Mouse (Mus musculus): ENCODE data around the gene Scgb2b20. TPM values are rescaled to one million over a fixed set of nuclear protein-coding genes. Genes with fewer than 3 reads are reported as not detected.
"Not testable (repeated sequence)": the region's sequence is repeated elsewhere in the genome, so short reads cannot be mapped to it uniquely, and the experiment has no call there.

Scgb2b20 gene
- polyA plus RNA-seq (2014; fragmentation: Nextera tagmentation; extraction: Ambion mirVana), result not detected in 2 replicates

GRCm38 (mm10) chr7:33366222-33366621 lies at the start of gene Scgb2b20:
Gene Scgb2b20 (minus strand): TSS chr7:33366322.
- H3K4me2 ChIP-seq (ENCODE audit: low read depth, low read length); H3K9me3 ChIP-seq (ENCODE audit: control insufficient read depth, low read length); ATAC-seq (ENCODE audit: low read depth); H3K27ac ChIP-seq (replicated peaks; ENCODE audit: low read depth, low read length); H3K27me3 ChIP-seq (replicated peaks; ENCODE audit: control insufficient read depth, insufficient read depth, low read length); H3K4me3 ChIP-seq (ENCODE audit: low read depth, low read length); DNase-seq (ENCODE audit: low spot score); H3K36me3 ChIP-seq (ENCODE audit: control insufficient read depth, insufficient read depth, low read length); H3K9ac ChIP-seq (ENCODE audit: low read depth, low read length); H3K4me1 ChIP-seq (ENCODE audit: control insufficient read depth, insufficient read depth, low read length): not testable (repeated sequence)
- 77% methylated on average over 2 of the region's 2 CpGs for WGBS

- H3K4me2 ChIP-seq (ENCODE audit: low read depth, low read length); ATAC-seq (ENCODE audit: low read depth); H3K27ac ChIP-seq (replicated peaks; ENCODE audit: low read depth, low read length); DNase-seq (ENCODE audit: low spot score); H3K9ac ChIP-seq (ENCODE audit: low read depth, low read length); H3K9me3 ChIP-seq (ENCODE audit: control insufficient read depth, low read length); H3K36me3 ChIP-seq (ENCODE audit: control insufficient read depth, insufficient read depth, low read length); H3K4me3 ChIP-seq (ENCODE audit: low read depth, low read length); H3K27me3 ChIP-seq (replicated peaks; ENCODE audit: control insufficient read depth, insufficient read depth, low read length); H3K4me1 ChIP-seq (ENCODE audit: control insufficient read depth, insufficient read depth, low read length): not testable (repeated sequence)
- 37% methylated on average over 1 of the region's 1 CpGs for WGBS
These were observed 43.6 kb upstream of the Scgb2b20 start for GRCm38 (mm10) chr7:33409681-33410080.

- ATAC-seq (ENCODE audit: low read depth) (no peak), DNase-seq (ENCODE audit: low spot score) (no peak)
- no peak overlapping the region for H3K27ac ChIP-seq (replicated peaks; ENCODE audit: low read depth, low read length)
- peaks cover 16% of the 10 kb centered on the region; the same call in 1 of the 2 replicates for H3K9me3 ChIP-seq (ENCODE audit: control insufficient read depth, low read length)
- 55% methylated on average over 1 of the region's 1 CpGs for WGBS
- no peak overlapping the region for H3K9ac ChIP-seq (ENCODE audit: low read depth, low read length)
- H3K27me3 ChIP-seq (replicated peaks; ENCODE audit: control insufficient read depth, insufficient read depth, low read length), result no peaks in the 10 kb centered on the region
- H3K4me1 ChIP-seq (ENCODE audit: control insufficient read depth, insufficient read depth, low read length), result no peaks in the 10 kb centered on the region
- no peaks in the 10 kb centered on the region for H3K36me3 ChIP-seq (ENCODE audit: control insufficient read depth, insufficient read depth, low read length)
- no peak overlapping the region for H3K4me2 ChIP-seq (ENCODE audit: low read depth, low read length)
- no peak overlapping the region for H3K4me3 ChIP-seq (ENCODE audit: low read depth, low read length)
These were observed 35.5 kb upstream of the Scgb2b20 start for GRCm38 (mm10) chr7:33401650-33402049.

- not testable (repeated sequence) for H3K27ac ChIP-seq (replicated peaks; ENCODE audit: low read depth, low read length); DNase-seq (ENCODE audit: low spot score); H3K4me3 ChIP-seq (ENCODE audit: low read depth, low read length); H3K36me3 ChIP-seq (ENCODE audit: control insufficient read depth, insufficient read depth, low read length); H3K4me1 ChIP-seq (ENCODE audit: control insufficient read depth, insufficient read depth, low read length); H3K9ac ChIP-seq (ENCODE audit: low read depth, low read length); H3K27me3 ChIP-seq (replicated peaks; ENCODE audit: control insufficient read depth, insufficient read depth, low read length); H3K4me2 ChIP-seq (ENCODE audit: low read depth, low read length); ATAC-seq (ENCODE audit: low read depth)
- peaks cover 16% of the 10 kb centered on the region; the same call in 1 of the 2 replicates for H3K9me3 ChIP-seq (ENCODE audit: control insufficient read depth, low read length)
These were observed 33.6 kb upstream of the Scgb2b20 start for GRCm38 (mm10) chr7:33399749-33400148.

GRCm38 (mm10) chr7:33372934-33373333 lies 6.8 kb upstream of the Scgb2b20 start, which contains the start of gene Scgb1b20:
Gene Scgb1b20 (plus strand): TSS chr7:33373234.
- not testable (repeated sequence) for H3K9ac ChIP-seq (ENCODE audit: low read depth, low read length); H3K27me3 ChIP-seq (replicated peaks; ENCODE audit: control insufficient read depth, insufficient read depth, low read length); ATAC-seq (ENCODE audit: low read depth); H3K27ac ChIP-seq (replicated peaks; ENCODE audit: low read depth, low read length); H3K9me3 ChIP-seq (ENCODE audit: control insufficient read depth, low read length); H3K36me3 ChIP-seq (ENCODE audit: control insufficient read depth, insufficient read depth, low read length); H3K4me1 ChIP-seq (ENCODE audit: control insufficient read depth, insufficient read depth, low read length); H3K4me3 ChIP-seq (ENCODE audit: low read depth, low read length); DNase-seq (ENCODE audit: low spot score); H3K4me2 ChIP-seq (ENCODE audit: low read depth, low read length)
- 83% methylated on average over 4 of the region's 4 CpGs for WGBS

Other genes starting within 250 kb of the Scgb2b20 start
- not detected in 2 replicates for gene Scgb2b18, start 192.5 kb downstream of the Scgb2b20 start, polyA plus RNA-seq (2014; fragmentation: Nextera tagmentation; extraction: Ambion mirVana)
- not detected in 2 replicates for gene Scgb1b18, start 180.8 kb downstream of the Scgb2b20 start, polyA plus RNA-seq (2014; fragmentation: Nextera tagmentation; extraction: Ambion mirVana)
- gene Scgb2b19, start 86.0 kb downstream of the Scgb2b20 start, polyA plus RNA-seq (2014; fragmentation: Nextera tagmentation; extraction: Ambion mirVana), result not detected in 2 replicates
- not detected in 2 replicates for gene Scgb1b19, start 79.0 kb downstream of the Scgb2b20 start, polyA plus RNA-seq (2014; fragmentation: Nextera tagmentation; extraction: Ambion mirVana)
- gene Scgb1b20, start 6.9 kb upstream of the Scgb2b20 start, polyA plus RNA-seq (2014; fragmentation: Nextera tagmentation; extraction: Ambion mirVana), result not detected in 2 replicates
- not detected in 2 replicates for gene Scgb2b21, start 154.1 kb upstream of the Scgb2b20 start, polyA plus RNA-seq (2014; fragmentation: Nextera tagmentation; extraction: Ambion mirVana)